Mouse (Mus musculus) bone marrow macrophage, adult 2 months (primary cell): ENCODE data around the gene Fkbpl.

Experiments used
- CTCF ChIP-seq: IDR thresholded peaks from 2 replicates; pipeline ENCODE4 v1.5.1; 2012; ENCODE audit warnings: low read depth, mild to moderate bottlenecking, low read length, moderate library complexity
- POLR2A ChIP-seq: IDR thresholded peaks from 2 replicates; pipeline ENCODE4 v1.6.1; 2012; ENCODE audit warnings: mild to moderate bottlenecking, low read depth, low read length, borderline replicate concordance

DNA sequence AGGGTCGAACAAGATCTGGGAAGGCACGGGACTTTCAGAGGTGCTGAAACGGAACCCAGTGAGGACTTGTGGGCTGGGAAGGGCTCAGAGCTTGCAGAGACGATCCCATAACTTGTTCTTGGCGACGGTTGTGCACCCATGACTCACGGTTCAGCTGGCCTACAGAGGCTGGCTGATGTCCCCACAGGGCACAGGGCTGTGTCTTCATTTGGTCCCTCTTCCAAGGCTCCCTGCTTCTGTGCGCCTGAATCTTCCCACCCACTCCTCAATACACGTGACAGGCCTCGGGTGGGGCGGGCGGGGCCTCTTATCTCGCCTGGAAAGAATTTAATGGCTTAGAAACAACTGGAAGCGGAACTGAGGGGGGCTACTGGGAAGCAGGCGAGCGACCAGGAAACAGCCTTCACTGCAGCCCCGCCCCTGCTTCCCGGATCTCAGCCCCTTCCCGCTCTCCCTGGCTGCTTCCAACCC lies 16.6 kb downstream of the Fkbpl start:
- TF ChIP-seq CTCF (no peak), POLR2A (no peak)
